8 mouse cellular contexts compared by ENCODE assay signal in the genomic region with DNA sequence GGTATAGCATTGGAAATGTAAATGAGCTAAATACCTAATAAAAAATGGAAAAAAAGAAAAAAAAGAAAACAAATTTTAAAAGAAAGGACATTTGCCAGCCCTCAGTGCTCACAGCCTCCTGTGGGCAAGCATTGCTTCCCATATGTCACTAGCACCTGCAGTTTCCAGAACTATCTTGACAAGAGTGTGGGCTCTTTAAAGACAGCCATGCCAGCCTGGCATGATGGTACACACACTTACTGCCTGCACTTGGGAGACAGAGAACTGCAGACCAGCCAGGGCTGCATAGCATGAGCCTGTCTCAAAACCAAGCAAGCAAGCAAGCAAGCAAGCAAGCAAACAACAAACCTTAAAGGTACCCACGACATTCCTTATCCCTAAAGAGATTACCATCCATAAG. TPM values are rescaled to one million over a fixed set of nuclear protein-coding genes. Genes with fewer than 3 reads are reported as not detected.
DNase-seq lines count a peak whose midpoint lies in the region; ATAC-seq lines count a peak whose summit lies in the region.
"Had no signal": no experiment of that assay in that cellular context is flagged by ENCODE, and none has a peak within 500 bp of the region (broad histone marks: within the 10 kb centered on the region; RNA-seq: fewer than 3 reads in every experiment).

No protein-coding gene starts in this region.

- no peak for ATAC-seq in lung, embryonic 15.5 days (ENCODE audit: borderline replicate concordance, extremely low read depth, low FRiP score, low TSS enrichment)
- no peak for ATAC-seq in forebrain, embryonic 11.5 days (replicated peaks; ENCODE audit: low FRiP score)
- no peak for ATAC-seq in limb, embryonic 13.5 days (ENCODE audit: low FRiP score, low read depth)
- no peak for ATAC-seq in stomach, embryonic 15.5 days (ENCODE audit: insufficient read depth, low FRiP score, low read depth)

- peaks cover 49% of the 10 kb centered on the region for H3K4me1 ChIP-seq in lung, embryonic 15.5 days
- H3K4me1 ChIP-seq in forebrain, embryonic 11.5 days (replicated peaks; ENCODE audit: control insufficient read depth, insufficient read depth, low read length) = peaks cover 10% of the 10 kb centered on the region; the same call in 1 of the 2 replicates
- peaks cover 35% of the 10 kb centered on the region for H3K4me1 ChIP-seq in limb, embryonic 13.5 days
- H3K4me1 ChIP-seq in stomach, embryonic 15.5 days = peaks cover 33% of the 10 kb centered on the region

- no peaks in the 10 kb centered on the region for H3K36me3 ChIP-seq in lung, embryonic 15.5 days
- no peaks in the 10 kb centered on the region for H3K36me3 ChIP-seq in forebrain, embryonic 11.5 days (ENCODE audit: control insufficient read depth, insufficient read depth, low read length)
- no peaks in the 10 kb centered on the region for H3K36me3 ChIP-seq in limb, embryonic 13.5 days
- no peaks in the 10 kb centered on the region for H3K36me3 ChIP-seq in stomach, embryonic 15.5 days

- no peaks in the 10 kb centered on the region for H3K9me3 ChIP-seq in lung, embryonic 15.5 days
- no peaks in the 10 kb centered on the region for H3K9me3 ChIP-seq in forebrain, embryonic 11.5 days (ENCODE audit: control insufficient read depth, low read length)
- H3K9me3 ChIP-seq in limb, embryonic 13.5 days = no peaks in the 10 kb centered on the region
- H3K9me3 ChIP-seq in stomach, embryonic 15.5 days = no peaks in the 10 kb centered on the region

- WGBS in lung, embryonic 15.5 days = 23% methylated on average over 1 of the region's 1 CpGs
- 71% methylated on average over 1 of the region's 1 CpGs for WGBS in forebrain, embryonic 11.5 days
- 67% methylated on average over 1 of the region's 1 CpGs for WGBS in limb, embryonic 13.5 days
- WGBS in stomach, embryonic 15.5 days = 50% methylated on average over 1 of the region's 1 CpGs

- DNase-seq in lung, postnatal 14 days = no peak
- DNase-seq in forebrain, embryonic 11.5 days (ENCODE audit: low spot score) = no peak
- DNase-seq in B cell, adult 2 months = no peak
- DNase-seq in cerebellum, postnatal 14 days = no peak
- DNase-seq: heart, postnatal 10 days had no signal

- H3K9ac ChIP-seq in lung, embryonic 15.5 days = peak overlapping the region; percentile 25; the same call in 1 of the 2 replicates
- peak overlapping the region; percentile 72 for H3K9ac ChIP-seq in forebrain, embryonic 11.5 days (ENCODE audit: low read length)
- H3K9ac ChIP-seq in limb, embryonic 13.5 days = peak overlapping the region; percentile 73
- H3K9ac ChIP-seq in stomach, embryonic 15.5 days = no peak overlapping the region

- peak overlapping the region; percentile 70 for H3K4me3 ChIP-seq in lung, embryonic 15.5 days
- peak overlapping the region; percentile 78 for H3K4me3 ChIP-seq in forebrain, embryonic 11.5 days (ENCODE audit: low read depth, low read length)
- H3K4me3 ChIP-seq in limb, embryonic 13.5 days = peak overlapping the region; percentile 74
- H3K4me3 ChIP-seq in stomach, embryonic 15.5 days (replicated peaks) = peak overlapping the region; percentile 65

- H3K27ac ChIP-seq in lung, embryonic 15.5 days = no peak overlapping the region
- H3K27ac ChIP-seq in forebrain, embryonic 11.5 days (ENCODE audit: low read depth, low read length) = no peak overlapping the region
- no peak overlapping the region for H3K27ac ChIP-seq in limb, embryonic 13.5 days
- H3K27ac ChIP-seq in stomach, embryonic 15.5 days = no peak overlapping the region

- H3K4me2 ChIP-seq in lung, embryonic 15.5 days = peak overlapping the region; percentile 98
- H3K4me2 ChIP-seq in forebrain, embryonic 11.5 days (ENCODE audit: low read depth, low read length, severe bottlenecking) = peak overlapping the region; percentile 97
- peak overlapping the region; percentile 98 for H3K4me2 ChIP-seq in limb, embryonic 13.5 days (replicated peaks)
- H3K4me2 ChIP-seq in stomach, embryonic 15.5 days = peak overlapping the region; percentile 97

- peaks cover 6% of the 10 kb centered on the region; the same call in 1 of the 2 replicates for H3K27me3 ChIP-seq in lung, embryonic 15.5 days
- H3K27me3 ChIP-seq in forebrain, embryonic 11.5 days (ENCODE audit: control insufficient read depth, insufficient read depth, low read length) = peaks cover 6% of the 10 kb centered on the region; the same call in 1 of the 2 replicates
- peaks cover 9% of the 10 kb centered on the region for H3K27me3 ChIP-seq in limb, embryonic 13.5 days
- H3K27me3 ChIP-seq in stomach, embryonic 15.5 days (replicated peaks) = no peaks in the 10 kb centered on the region

RNA-seq across cellular contexts. Expression of a gene that starts 2.1 kb away (rescaled TPM):
- polyA plus RNA-seq in lung, embryonic 15.5 days (2015; fragmentation: Nextera tagmentation; extraction: Ambion mirVana) = 14.8 and 15.5 TPM in 2 replicates
- polyA plus RNA-seq in forebrain, embryonic 11.5 days (2014; fragmentation: Nextera tagmentation; extraction: Ambion mirVana) = 37.1 and 43.0 TPM in 2 replicates
- polyA plus RNA-seq in limb, embryonic 13.5 days (2015; fragmentation: Nextera tagmentation; extraction: Ambion mirVana) = 14.2 TPM in 2 replicates
- polyA plus RNA-seq in stomach, embryonic 15.5 days (2015; fragmentation: Nextera tagmentation; extraction: Ambion mirVana) = 22.7 and 26.6 TPM in 2 replicates

RNA-seq across cellular contexts. Expression of a gene that starts 39.3 kb away (rescaled TPM):
- polyA plus RNA-seq in lung, embryonic 15.5 days (2015; fragmentation: Nextera tagmentation; extraction: Ambion mirVana) = not detected in 2 replicates
- polyA plus RNA-seq in forebrain, embryonic 11.5 days (2014; fragmentation: Nextera tagmentation; extraction: Ambion mirVana) = not detected in 2 replicates
- not detected in 2 replicates for polyA plus RNA-seq in limb, embryonic 13.5 days (2015; fragmentation: Nextera tagmentation; extraction: Ambion mirVana)
- 0.21 and 0.22 TPM in 2 replicates for polyA plus RNA-seq in stomach, embryonic 15.5 days (2015; fragmentation: Nextera tagmentation; extraction: Ambion mirVana)

RNA-seq across cellular contexts. Expression of a gene that starts 44.1 kb away (rescaled TPM):
- 40.2 and 50.4 TPM in 2 replicates for polyA plus RNA-seq in lung, embryonic 15.5 days (2015; fragmentation: Nextera tagmentation; extraction: Ambion mirVana)
- polyA plus RNA-seq in forebrain, embryonic 11.5 days (2014; fragmentation: Nextera tagmentation; extraction: Ambion mirVana) = 53.1 and 60.9 TPM in 2 replicates
- 42.0 and 53.6 TPM in 2 replicates for polyA plus RNA-seq in limb, embryonic 13.5 days (2015; fragmentation: Nextera tagmentation; extraction: Ambion mirVana)
- polyA plus RNA-seq in stomach, embryonic 15.5 days (2015; fragmentation: Nextera tagmentation; extraction: Ambion mirVana) = 35.6 and 36.3 TPM in 2 replicates
